Mouse (Mus musculus) mature B cell (primary cell): ENCODE measurements around the gene Nlk.
"Not testable (repeated sequence)": the region's sequence is repeated elsewhere in the genome, so short reads cannot be mapped to it uniquely, and the experiment has no call there.

Experiments
- in situ Hi-C: fragments of 300-500 bp; cut with MboI; formaldehyde crosslinking; loops from 2 replicates; pipeline ENCODE4 v1.14.3; 2019

The Nlk gene

GRCm38 (mm10) chr11:78596750-78597149 is 100.4 kb downstream of the Nlk start:
- in situ Hi-C loops = no loop called here

- in situ Hi-C loops = no loop called here
Measured at GRCm38 (mm10) chr11:78595773-78596172, 101.4 kb downstream of the Nlk start.

GRCm38 (mm10) chr11:78594271-78594964 is 102.8 kb downstream of the Nlk start:
- in situ Hi-C loops = no loop called here

- in situ Hi-C loops = not testable (repeated sequence)
Measured at GRCm38 (mm10) chr11:78587677-78588076, 109.5 kb downstream of the Nlk start.

GRCm38 (mm10) chr11:78586099-78586498 is 111.1 kb downstream of the Nlk start:
- in situ Hi-C loops = no loop called here

- in situ Hi-C loops = no loop called here
Measured at GRCm38 (mm10) chr11:78582848-78583247, 114.3 kb downstream of the Nlk start.

- in situ Hi-C loops = no loop called here
Measured at GRCm38 (mm10) chr11:78574975-78575374, 122.2 kb downstream of the Nlk start.

- in situ Hi-C loops = no loop called here
Measured at GRCm38 (mm10) chr11:78574536-78574935, 122.6 kb downstream of the Nlk start.

- in situ Hi-C loops = not testable (repeated sequence)
Measured at GRCm38 (mm10) chr11:78574031-78574430, 123.1 kb downstream of the Nlk start.

GRCm38 (mm10) chr11:78571854-78572253 is 125.3 kb downstream of the Nlk start:
- in situ Hi-C loops = no loop called here

- in situ Hi-C loops = no loop called here
Measured at GRCm38 (mm10) chr11:78571441-78571840, 125.7 kb downstream of the Nlk start.

- in situ Hi-C loops = no loop called here
Measured at GRCm38 (mm10) chr11:78569806-78570205, 127.4 kb downstream of the Nlk start.

GRCm38 (mm10) chr11:78568827-78569226 is 128.3 kb downstream of the Nlk start:
- in situ Hi-C loops = no loop called here

GRCm38 (mm10) chr11:78567614-78568013 is 129.6 kb downstream of the Nlk start:
- in situ Hi-C loops = no loop called here

GRCm38 (mm10) chr11:78566775-78567174 is 130.4 kb downstream of the Nlk start:
- in situ Hi-C loops = no loop called here

GRCm38 (mm10) chr11:78560447-78560846 is 136.7 kb downstream of the Nlk start:
- in situ Hi-C loops = no loop called here

GRCm38 (mm10) chr11:78557241-78557640 is 139.9 kb downstream of the Nlk start:
- in situ Hi-C loops = no loop called here

GRCm38 (mm10) chr11:78556070-78556469 is 141.1 kb downstream of the Nlk start:
- in situ Hi-C loops = no loop called here

GRCm38 (mm10) chr11:78555623-78556022 is 141.6 kb downstream of the Nlk start:
- in situ Hi-C loops = no loop called here

GRCm38 (mm10) chr11:78551059-78551398 is 146.1 kb downstream of the Nlk start:
- in situ Hi-C loops = no loop called here

- in situ Hi-C loops = no loop called here
Measured at GRCm38 (mm10) chr11:78550168-78551058, 146.8 kb downstream of the Nlk start, which contains the start of gene Tmem97. Gene Tmem97, minus strand, starts transcription at chr11:78550777.

GRCm38 (mm10) chr11:78549491-78549987 is 147.6 kb downstream of the Nlk start:
- in situ Hi-C loops = no loop called here
